Mouse (Mus musculus): Measurements from ENCODE around the gene Vmn1r198. TPM values are rescaled to one million over a fixed set of nuclear protein-coding genes. Genes with fewer than 3 reads are reported as not detected.

The Vmn1r198 gene
- polyA plus RNA-seq, 1 experiment from 2014 or later, result not detected

- H3K36me3 ChIP-seq (replicated peaks), result no peaks in the 10 kb centered on the region
- ATAC-seq (ENCODE audit: insufficient read depth), result no peak
- no peak overlapping the region for H3K4me3 ChIP-seq (replicated peaks)
- no peak overlapping the region for H3K4me2 ChIP-seq
- 54% methylated on average over 1 of the region's 1 CpGs for WGBS (ENCODE audit: insufficient replicate concordance)
- H3K27ac ChIP-seq (replicated peaks), result no peak overlapping the region
- H3K27me3 ChIP-seq, result no peaks in the 10 kb centered on the region
- no peaks in the 10 kb centered on the region for H3K9me3 ChIP-seq (replicated peaks)
- no peaks in the 10 kb centered on the region for H3K4me1 ChIP-seq (replicated peaks)
- H3K9ac ChIP-seq, result no peak overlapping the region
Observed at GRCm38 (mm10) chr13:22387050-22387449, 36.9 kb downstream of the Vmn1r198 start.

GRCm38 (mm10) chr13:22390073-22390472, 39.9 kb downstream of the Vmn1r198 start, which contains the start of gene Vmn1r200:
Vmn1r200 (plus strand) TSS chr13:22390373.
- H3K9me3 ChIP-seq (replicated peaks), result no peaks in the 10 kb centered on the region
- H3K9ac ChIP-seq, result no peak within 1 kb of the TSS
- no peaks in the 10 kb centered on the region for H3K36me3 ChIP-seq (replicated peaks)
- no peaks in the 10 kb centered on the region for H3K27me3 ChIP-seq
- no peak for ATAC-seq (ENCODE audit: insufficient read depth)
- H3K27ac ChIP-seq (replicated peaks), result no peak within 1 kb of the TSS
- no peaks in the 10 kb centered on the region for H3K4me1 ChIP-seq (replicated peaks)
- H3K4me3 ChIP-seq (replicated peaks), result no peak within 1 kb of the TSS
- WGBS (ENCODE audit: insufficient replicate concordance), result 63% methylated on average over 3 of the region's 3 CpGs
- no peak within 1 kb of the TSS for H3K4me2 ChIP-seq

- H3K9me3 ChIP-seq (replicated peaks), result no peaks in the 10 kb centered on the region
- no peak overlapping the region for H3K9ac ChIP-seq
- no peaks in the 10 kb centered on the region for H3K36me3 ChIP-seq (replicated peaks)
- WGBS (ENCODE audit: insufficient replicate concordance), result 54% methylated on average over 1 of the region's 1 CpGs
- no peak overlapping the region for H3K4me2 ChIP-seq
- no peak for ATAC-seq (ENCODE audit: insufficient read depth)
- no peaks in the 10 kb centered on the region for H3K27me3 ChIP-seq
- no peak overlapping the region for H3K27ac ChIP-seq (replicated peaks)
- no peaks in the 10 kb centered on the region for H3K4me1 ChIP-seq (replicated peaks)
- H3K4me3 ChIP-seq (replicated peaks), result no peak overlapping the region
Observed at GRCm38 (mm10) chr13:22402978-22403377, 52.8 kb downstream of the Vmn1r198 start.

Other genes with a start within 250 kb of the Vmn1r198 start
- gene Vmn1r189, start 244.5 kb upstream of the Vmn1r198 start, polyA plus RNA-seq (2015; fragmentation: Nextera tagmentation; extraction: Ambion mirVana), result not detected in 2 replicates
- gene Vmn1r191, start 166.4 kb upstream of the Vmn1r198 start, polyA plus RNA-seq (2015; fragmentation: Nextera tagmentation; extraction: Ambion mirVana), result not detected in 2 replicates
- not detected in 2 replicates for gene Vmn1r192, start 159.2 kb upstream of the Vmn1r198 start, polyA plus RNA-seq (2015; fragmentation: Nextera tagmentation; extraction: Ambion mirVana)
- not detected in 2 replicates for gene Vmn1r193, start 127.2 kb upstream of the Vmn1r198 start, polyA plus RNA-seq (2015; fragmentation: Nextera tagmentation; extraction: Ambion mirVana)
- not detected in 2 replicates for gene Vmn1r194, start 106.1 kb upstream of the Vmn1r198 start, polyA plus RNA-seq (2015; fragmentation: Nextera tagmentation; extraction: Ambion mirVana)
- not detected in 2 replicates for gene Vmn1r195, start 79.8 kb upstream of the Vmn1r198 start, polyA plus RNA-seq (2015; fragmentation: Nextera tagmentation; extraction: Ambion mirVana)
- not detected in 2 replicates for gene Vmn1r196, start 60.4 kb upstream of the Vmn1r198 start, polyA plus RNA-seq (2015; fragmentation: Nextera tagmentation; extraction: Ambion mirVana)
- gene Vmn1r197, start 25.8 kb upstream of the Vmn1r198 start, polyA plus RNA-seq (2015; fragmentation: Nextera tagmentation; extraction: Ambion mirVana), result not detected in 2 replicates
- gene Vmn1r199, start 29.5 kb downstream of the Vmn1r198 start, polyA plus RNA-seq (2015; fragmentation: Nextera tagmentation; extraction: Ambion mirVana), result not detected in 2 replicates
- not detected in 2 replicates for gene Vmn1r200, start 40.0 kb downstream of the Vmn1r198 start, polyA plus RNA-seq (2015; fragmentation: Nextera tagmentation; extraction: Ambion mirVana)
- not detected in 2 replicates for gene Vmn1r201, start 121.6 kb downstream of the Vmn1r198 start, polyA plus RNA-seq (2015; fragmentation: Nextera tagmentation; extraction: Ambion mirVana)
- gene Vmn1r202, start 155.0 kb downstream of the Vmn1r198 start, polyA plus RNA-seq (2015; fragmentation: Nextera tagmentation; extraction: Ambion mirVana), result not detected in 2 replicates
- not detected in 2 replicates for gene Vmn1r203, start 167.8 kb downstream of the Vmn1r198 start, polyA plus RNA-seq (2015; fragmentation: Nextera tagmentation; extraction: Ambion mirVana)
- not detected in 2 replicates for gene Vmn1r204, start 202.8 kb downstream of the Vmn1r198 start, polyA plus RNA-seq (2015; fragmentation: Nextera tagmentation; extraction: Ambion mirVana)
- gene Vmn1r205, start 242.6 kb downstream of the Vmn1r198 start, polyA plus RNA-seq (2015; fragmentation: Nextera tagmentation; extraction: Ambion mirVana), result not detected in 2 replicates